Mouse (Mus musculus): ENCODE results near the gene Fbl. TPM values are rescaled to one million over a fixed set of nuclear protein-coding genes. Genes with fewer than 3 reads are reported as not detected.

The Fbl gene
- polyA plus RNA-seq, 1 experiment = 441 TPM

- Histone ChIP-seq H3K36me3 (ENCODE audit: control insufficient read depth, insufficient read depth, low read length, poor library complexity, severe bottlenecking) (no peaks in the 10 kb centered on the region), H3K9me3 (replicated peaks; ENCODE audit: control insufficient read depth, insufficient read depth, low read length, poor library complexity, severe bottlenecking) (no peaks in the 10 kb centered on the region), H3K4me3 (ENCODE audit: low read depth, low read length) (peak overlapping the region; percentile 94), H3K4me1 (ENCODE audit: control insufficient read depth, insufficient read depth, low read length) (peaks cover 2% of the 10 kb centered on the region), H3K27me3 (ENCODE audit: control insufficient read depth, insufficient read depth, low read length, poor library complexity, severe bottlenecking) (no peaks in the 10 kb centered on the region), H3K9ac (ENCODE audit: low read depth, poor library complexity, severe bottlenecking) (peak overlapping the region; percentile 93), H3K27ac (ENCODE audit: insufficient read depth, low read length) (no peak overlapping the region)
- TF ChIP-seq CTCF (IDR thresholded peaks at IDR 0.05; ENCODE audit: low read depth, low read length) (peak; percentile 76), POLR2A (IDR thresholded peaks at IDR 0.05; ENCODE audit: insufficient read depth, low read length) (no peak)
Observed at GRCm38 (mm10) chr7:28168320-28169115, 992 bp upstream of the Fbl start.

GRCm38 (mm10) chr7:28175358-28175757 is 5.8 kb downstream of the Fbl start:
- Histone ChIP-seq H3K27me3 (ENCODE audit: control insufficient read depth, insufficient read depth, low read length, poor library complexity, severe bottlenecking) (no peaks in the 10 kb centered on the region), H3K9me3 (replicated peaks; ENCODE audit: control insufficient read depth, insufficient read depth, low read length, poor library complexity, severe bottlenecking) (no peaks in the 10 kb centered on the region), H3K9ac (ENCODE audit: low read depth, poor library complexity, severe bottlenecking) (no peak overlapping the region), H3K4me3 (ENCODE audit: low read depth, low read length) (no peak overlapping the region), H3K4me1 (ENCODE audit: control insufficient read depth, insufficient read depth, low read length) (peaks cover 2% of the 10 kb centered on the region), H3K27ac (ENCODE audit: insufficient read depth, low read length) (no peak overlapping the region), H3K36me3 (ENCODE audit: control insufficient read depth, insufficient read depth, low read length, poor library complexity, severe bottlenecking) (peaks cover 30% of the 10 kb centered on the region)
- TF ChIP-seq EP300 (IDR thresholded peaks at IDR 0.05; ENCODE audit: insufficient read depth, low read depth, low read length) (no peak), POLR2A (IDR thresholded peaks at IDR 0.05; ENCODE audit: insufficient read depth, low read length) (no peak), CTCF (IDR thresholded peaks at IDR 0.05; ENCODE audit: low read depth, low read length) (no peak)

- Histone ChIP-seq H3K9me3 (replicated peaks; ENCODE audit: control insufficient read depth, insufficient read depth, low read length, poor library complexity, severe bottlenecking) (no peaks in the 10 kb centered on the region), H3K27me3 (ENCODE audit: control insufficient read depth, insufficient read depth, low read length, poor library complexity, severe bottlenecking) (no peaks in the 10 kb centered on the region), H3K27ac (ENCODE audit: insufficient read depth, low read length) (no peak within 1 kb of the TSS), H3K9ac (ENCODE audit: low read depth, poor library complexity, severe bottlenecking) (peak within 1 kb of the TSS; percentile 69), H3K4me1 (ENCODE audit: control insufficient read depth, insufficient read depth, low read length) (no peaks in the 10 kb centered on the region), H3K36me3 (ENCODE audit: control insufficient read depth, insufficient read depth, low read length, poor library complexity, severe bottlenecking) (peaks cover 43% of the 10 kb centered on the region), H3K4me3 (ENCODE audit: low read depth, low read length) (peak within 1 kb of the TSS; percentile 81)
- TF ChIP-seq EP300 (IDR thresholded peaks at IDR 0.05; ENCODE audit: insufficient read depth, low read depth, low read length) (peak; percentile 75; the same call in 1 of the 2 replicates), CTCF (IDR thresholded peaks at IDR 0.05; ENCODE audit: low read depth, low read length) (no peak)
Observed at GRCm38 (mm10) chr7:28179228-28179627, 9.7 kb downstream of the Fbl start, which contains the start of gene Dyrk1b. Dyrk1b (plus strand) TSS chr7:28179469.

GRCm38 (mm10) chr7:28179741-28180377 is 10.3 kb downstream of the Fbl start:
- H3K36me3 ChIP-seq (ENCODE audit: control insufficient read depth, insufficient read depth, low read length, poor library complexity, severe bottlenecking) = peaks cover 46% of the 10 kb centered on the region
- no peaks in the 10 kb centered on the region for H3K9me3 ChIP-seq (replicated peaks; ENCODE audit: control insufficient read depth, insufficient read depth, low read length, poor library complexity, severe bottlenecking)
- no peaks in the 10 kb centered on the region for H3K27me3 ChIP-seq (ENCODE audit: control insufficient read depth, insufficient read depth, low read length, poor library complexity, severe bottlenecking)
- no peaks in the 10 kb centered on the region for H3K4me1 ChIP-seq (ENCODE audit: control insufficient read depth, insufficient read depth, low read length)
- TF ChIP-seq POLR2A (IDR thresholded peaks at IDR 0.05; ENCODE audit: insufficient read depth, low read length) (no peak), CTCF (IDR thresholded peaks at IDR 0.05; ENCODE audit: low read depth, low read length) (no peak), EP300 (IDR thresholded peaks at IDR 0.05; ENCODE audit: insufficient read depth, low read depth, low read length) (no peak)
- peak overlapping the region; percentile 69 for H3K9ac ChIP-seq (ENCODE audit: low read depth, poor library complexity, severe bottlenecking)
- no peak overlapping the region for H3K27ac ChIP-seq (ENCODE audit: insufficient read depth, low read length)
- H3K4me3 ChIP-seq (ENCODE audit: low read depth, low read length) = peak overlapping the region; percentile 81

- Histone ChIP-seq H3K4me3 (ENCODE audit: low read depth, low read length) (no peak overlapping the region), H3K27me3 (ENCODE audit: control insufficient read depth, insufficient read depth, low read length, poor library complexity, severe bottlenecking) (no peaks in the 10 kb centered on the region), H3K9ac (ENCODE audit: low read depth, poor library complexity, severe bottlenecking) (no peak overlapping the region), H3K4me1 (ENCODE audit: control insufficient read depth, insufficient read depth, low read length) (no peaks in the 10 kb centered on the region), H3K36me3 (ENCODE audit: control insufficient read depth, insufficient read depth, low read length, poor library complexity, severe bottlenecking) (peaks cover 41% of the 10 kb centered on the region), H3K9me3 (replicated peaks; ENCODE audit: control insufficient read depth, insufficient read depth, low read length, poor library complexity, severe bottlenecking) (no peaks in the 10 kb centered on the region), H3K27ac (ENCODE audit: insufficient read depth, low read length) (no peak overlapping the region)
- TF ChIP-seq POLR2A (IDR thresholded peaks at IDR 0.05; ENCODE audit: insufficient read depth, low read length) (no peak), CTCF (IDR thresholded peaks at IDR 0.05; ENCODE audit: low read depth, low read length) (no peak), EP300 (IDR thresholded peaks at IDR 0.05; ENCODE audit: insufficient read depth, low read depth, low read length) (no peak)
Observed at GRCm38 (mm10) chr7:28180890-28181289, 11.4 kb downstream of the Fbl start.

- TF ChIP-seq CTCF (IDR thresholded peaks at IDR 0.05; ENCODE audit: low read depth, low read length) = no peak
- no peak for TF ChIP-seq EP300 (IDR thresholded peaks at IDR 0.05; ENCODE audit: insufficient read depth, low read depth, low read length)
- TF ChIP-seq POLR2A (IDR thresholded peaks at IDR 0.05; ENCODE audit: insufficient read depth, low read length) = no peak
- no peak overlapping the region for H3K4me3 ChIP-seq (ENCODE audit: low read depth, low read length)
- H3K27me3 ChIP-seq (ENCODE audit: control insufficient read depth, insufficient read depth, low read length, poor library complexity, severe bottlenecking) = no peaks in the 10 kb centered on the region
- no peaks in the 10 kb centered on the region for H3K4me1 ChIP-seq (ENCODE audit: control insufficient read depth, insufficient read depth, low read length)
- peaks cover 36% of the 10 kb centered on the region for H3K36me3 ChIP-seq (ENCODE audit: control insufficient read depth, insufficient read depth, low read length, poor library complexity, severe bottlenecking)
- H3K27ac ChIP-seq (ENCODE audit: insufficient read depth, low read length) = no peak overlapping the region
- no peaks in the 10 kb centered on the region for H3K9me3 ChIP-seq (replicated peaks; ENCODE audit: control insufficient read depth, insufficient read depth, low read length, poor library complexity, severe bottlenecking)
- no peak overlapping the region for H3K9ac ChIP-seq (ENCODE audit: low read depth, poor library complexity, severe bottlenecking)
Observed at GRCm38 (mm10) chr7:28181376-28181775, 11.9 kb downstream of the Fbl start.

Data from ES-Bruce4 (cell line).